Mouse (Mus musculus) urinary bladder, adult 18-20 months (tissue): ENCODE measurements at regions not wholly inside any gene's neighbourhood (a gene's known extent, or its start where the extent isn't known, plus 50 kb on each side); places are given as distances from the start of the nearest gene placed in this dataset.

Source experiments
- DNase-seq, 2 experiments: peaks; one replicate each; pipeline ENCODE4 v3.0.0; 2022; ENCODE audit warnings: low spot score in 2 of 2, mixed read lengths in 2 of 2

- DNase-seq: no peak
These were observed 233.7 kb upstream of the Dcn start for GRCm38 (mm10) chr10:97245674-97246073.

DNA sequence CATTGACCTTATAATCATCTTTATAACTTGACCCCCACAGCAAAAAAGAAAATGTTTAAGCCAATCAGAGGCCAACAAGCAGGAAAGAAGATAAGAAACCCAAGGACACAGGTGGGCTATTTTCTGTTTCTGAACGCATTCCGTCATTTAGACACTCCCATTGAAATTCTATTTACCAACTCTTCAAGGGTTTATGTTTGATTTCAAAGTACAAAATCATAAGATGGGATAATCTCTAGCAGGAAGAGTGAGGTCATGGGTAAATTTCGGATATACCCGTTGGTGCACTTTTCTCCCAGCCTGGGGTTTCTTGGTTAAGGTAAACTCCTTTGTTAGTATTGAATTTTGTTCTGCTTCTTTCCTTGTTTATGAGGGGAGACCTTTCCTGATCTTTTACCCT lies 230.9 kb upstream of the Dcn start:
- no peak for DNase-seq

DNA sequence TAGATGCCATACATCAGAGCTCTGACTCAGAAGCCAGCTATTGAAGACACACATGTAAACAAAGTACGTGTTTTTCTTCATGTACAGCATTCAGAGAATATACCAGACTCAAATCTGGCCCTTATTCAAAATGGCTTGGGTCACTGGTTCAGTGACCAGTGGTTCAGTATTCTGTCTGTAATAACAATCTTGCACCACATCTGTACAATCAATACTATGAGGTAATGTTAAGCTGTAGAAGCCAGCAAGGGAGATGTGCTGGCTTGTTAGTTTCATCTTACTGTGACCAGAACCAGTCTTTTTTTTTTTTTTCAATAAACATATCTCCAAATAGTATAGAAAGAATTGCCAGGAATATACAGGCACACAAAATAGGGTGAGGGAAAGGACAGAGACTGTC lies 229.6 kb upstream of the Dcn start:
- no peak for DNase-seq

GRCm38 (mm10) chr10:97250167-97250566 lies 229.2 kb upstream of the Dcn start:
- DNase-seq: no peak

GRCm38 (mm10) chr10:97265959-97266517 lies 213.4 kb upstream of the Dcn start:
- DNase-seq: no peak

DNA sequence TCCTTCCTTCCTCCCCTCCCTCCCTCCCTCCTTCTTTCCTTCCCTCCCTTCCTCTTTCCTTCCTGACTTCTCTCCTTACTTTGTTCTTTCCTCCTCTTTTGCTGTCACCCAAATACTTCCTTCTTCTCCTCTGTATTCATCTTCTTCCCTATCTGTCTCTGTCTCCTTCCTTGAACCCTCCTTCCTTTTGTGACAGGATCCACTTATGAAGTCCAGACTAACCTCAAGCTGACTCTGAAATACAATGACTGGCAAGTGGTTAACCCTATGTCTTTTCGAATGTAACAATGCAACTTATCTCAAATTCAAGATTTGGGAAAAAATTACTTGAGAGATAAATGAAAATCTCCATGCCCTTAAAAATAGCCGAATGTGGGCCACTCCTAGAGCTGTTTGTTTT lies 197.0 kb upstream of the Dcn start:
- no peak for DNase-seq

GRCm38 (mm10) chr10:97282841-97283496 lies 196.4 kb upstream of the Dcn start:
- DNase-seq: no peak

GRCm38 (mm10) chr10:97304791-97305355 lies 174.5 kb upstream of the Dcn start:
- no peak for DNase-seq

GRCm38 (mm10) chr10:97309580-97309979 lies 169.8 kb upstream of the Dcn start:
- no peak for DNase-seq

DNA sequence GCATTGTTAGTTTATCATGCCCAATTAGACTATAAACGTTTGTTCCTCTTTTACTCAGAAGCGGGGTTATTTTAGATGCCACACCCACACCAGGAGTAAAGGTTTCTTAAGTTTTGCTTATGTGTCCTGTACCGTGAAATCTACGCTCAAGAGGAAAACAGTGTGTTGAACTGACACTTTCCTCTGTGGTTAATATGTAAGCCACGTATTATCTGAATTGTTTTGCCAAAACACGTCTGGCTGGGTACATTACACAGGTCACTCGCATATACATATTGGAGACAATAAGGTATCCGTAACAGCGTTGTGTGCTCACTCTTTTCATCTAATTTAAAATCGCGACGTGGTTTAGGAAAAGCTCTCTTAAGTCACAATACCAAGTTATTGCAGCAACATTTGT lies 166.9 kb upstream of the Dcn start:
- DNase-seq: no peak

GRCm38 (mm10) chr10:97312978-97313377 lies 166.4 kb upstream of the Dcn start:
- peak; percentile 83 to 89 for DNase-seq

GRCm38 (mm10) chr10:97313407-97313901 lies 166.0 kb upstream of the Dcn start:
- DNase-seq: peak; percentile 53 to 82

DNA sequence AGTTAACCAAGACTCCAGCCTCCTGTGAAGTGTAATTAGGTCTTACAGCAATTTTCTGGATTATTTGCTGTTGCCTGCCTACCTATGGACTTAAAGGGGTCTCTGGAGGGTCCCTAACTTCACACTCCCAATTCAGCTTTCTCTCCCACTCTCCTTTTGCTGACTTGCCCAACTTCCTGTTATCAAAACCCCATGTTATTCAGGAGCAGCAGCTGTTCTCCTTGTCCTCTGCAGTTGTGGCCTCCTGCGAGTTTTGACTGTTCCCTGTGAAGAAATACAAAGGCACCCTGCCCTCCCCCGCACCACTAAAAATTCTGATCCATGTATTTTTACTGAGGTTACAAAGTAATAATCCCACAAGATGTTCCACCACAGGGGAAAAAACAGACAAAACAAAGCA lies 146.8 kb upstream of the Dcn start:
- no peak for DNase-seq

DNA sequence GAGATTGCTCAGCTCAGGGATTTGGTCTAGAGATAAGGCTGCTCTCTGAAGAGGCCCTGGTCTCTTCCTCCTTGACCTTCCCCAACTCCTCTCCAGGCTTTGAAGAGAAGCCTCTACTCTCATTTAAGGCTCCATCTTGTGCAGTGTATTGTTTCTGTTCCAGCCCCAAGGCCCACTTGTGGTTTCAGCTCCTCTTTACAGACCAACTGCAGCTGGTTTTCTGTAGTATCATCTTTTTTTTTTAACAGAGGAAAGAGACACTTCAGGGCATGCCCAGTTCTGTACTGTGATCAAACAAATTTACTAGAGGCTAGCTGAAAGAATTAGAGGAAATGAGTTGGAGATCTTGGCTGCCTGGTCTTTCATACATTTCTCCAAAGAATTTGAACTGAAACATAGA lies 145.4 kb upstream of the Dcn start:
- DNase-seq: no peak

DNA sequence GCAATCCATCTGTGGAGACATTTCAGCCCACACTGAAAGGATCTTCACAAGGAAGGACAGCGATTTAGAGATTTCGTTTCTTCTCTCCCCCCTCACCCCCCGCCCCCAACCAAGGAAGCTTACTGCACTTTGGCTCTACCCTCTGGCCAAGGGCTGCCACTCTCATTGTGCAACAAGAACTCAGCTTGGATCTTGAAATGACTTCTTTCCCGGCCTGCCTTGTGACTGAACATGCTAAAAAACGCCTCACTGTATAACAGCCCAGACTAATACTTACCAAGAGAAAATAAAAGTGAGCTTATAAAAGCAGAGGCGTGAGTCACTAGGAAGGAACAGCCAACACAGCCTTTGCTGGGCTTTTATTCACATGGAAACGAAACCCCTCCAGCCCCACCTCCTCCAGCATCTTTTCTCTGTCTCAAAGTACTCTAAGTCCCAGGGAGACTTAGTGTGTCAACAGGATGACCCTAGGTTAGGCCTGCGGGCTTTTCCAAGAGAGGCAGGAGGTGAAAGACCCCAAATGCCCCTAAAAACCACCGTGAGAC lies 144.7 kb upstream of the Dcn start:
- no peak for DNase-seq

GRCm38 (mm10) chr10:97338033-97338692 lies 141.2 kb upstream of the Dcn start:
- no peak for DNase-seq

GRCm38 (mm10) chr10:97339866-97340706 lies 139.3 kb upstream of the Dcn start:
- DNase-seq: no peak

GRCm38 (mm10) chr10:97345347-97345746 lies 134.1 kb upstream of the Dcn start:
- peak; percentile 50 to 53 for DNase-seq

DNA sequence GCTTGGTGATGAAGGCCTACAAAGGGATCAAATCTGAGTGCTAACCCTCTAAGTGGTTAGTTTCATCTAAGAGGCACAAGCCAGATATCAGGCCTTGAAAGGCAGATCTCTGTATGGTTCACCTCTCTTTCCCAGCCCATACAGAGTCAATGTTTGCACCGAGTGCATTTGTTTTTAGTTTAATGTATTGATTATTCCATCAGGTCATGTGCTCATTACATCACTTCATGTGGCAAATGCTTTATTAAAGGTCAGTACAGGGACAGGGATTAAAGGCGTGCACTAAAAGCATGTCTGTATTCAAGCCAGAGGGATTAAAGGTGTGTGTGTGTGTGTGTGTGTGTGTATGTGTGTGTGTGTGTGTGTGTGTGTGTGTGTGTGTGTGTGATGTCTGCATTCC lies 132.5 kb upstream of the Dcn start:
- no peak for DNase-seq

DNA sequence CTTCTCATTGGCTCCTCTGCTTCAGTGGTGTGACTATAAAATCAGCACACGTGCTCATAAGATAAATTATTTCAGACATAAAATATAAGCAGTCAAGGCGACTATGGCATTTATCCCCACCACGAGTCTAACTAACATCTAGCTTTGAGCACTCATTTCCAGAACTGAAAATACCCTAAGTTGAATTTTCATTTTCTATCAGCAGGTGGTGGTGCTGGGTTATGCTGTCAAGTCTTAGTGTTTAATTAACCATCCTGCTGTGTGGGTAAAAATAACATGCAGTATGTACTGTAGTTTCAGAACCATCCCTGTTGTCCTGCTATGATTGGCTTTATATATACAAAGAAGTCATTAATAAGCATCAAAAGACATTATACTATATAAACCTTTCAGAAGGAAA lies 110.8 kb upstream of the Dcn start:
- DNase-seq: no peak

DNA sequence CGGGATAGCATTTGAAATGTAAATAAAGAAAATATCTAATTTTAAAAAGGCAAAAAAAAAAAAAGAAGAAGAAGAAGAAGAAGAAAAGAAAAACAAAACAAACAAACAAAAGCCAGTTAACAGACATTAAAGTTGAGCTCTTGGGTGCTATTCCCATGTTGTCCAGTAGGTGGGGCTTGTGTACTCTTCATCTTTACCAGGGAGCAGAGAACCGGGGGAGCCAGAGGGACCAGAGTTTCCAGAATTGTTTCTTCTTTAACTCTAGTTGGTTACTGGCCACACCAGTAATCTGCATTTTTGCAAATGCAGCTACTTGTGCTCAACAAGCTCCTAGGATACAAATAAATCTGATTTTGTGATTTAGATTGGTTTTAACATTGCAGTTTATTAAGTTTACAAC lies 103.6 kb upstream of the Dcn start:
- peak; percentile 8 to 29 for DNase-seq

GRCm38 (mm10) chr10:97376376-97376775 lies 103.0 kb upstream of the Dcn start:
- no peak for DNase-seq
